Mouse (Mus musculus) cerebellum, adult 8-10 months (tissue): ENCODE data around the gene Wiz.

ENCODE experiments used
- DNase-seq: peaks from one replicate; pipeline ENCODE4 v3.0.0; 2022

Gene Wiz

GRCm38 (mm10) chr17:32348406-32348805 lies 40.8 kb downstream of the Wiz start:
- DNase-seq, result no peak

- DNase-seq, result no peak
Measured at GRCm38 (mm10) chr17:32341102-32341501, 48.1 kb downstream of the Wiz start.

GRCm38 (mm10) chr17:32340110-32340509 lies 49.1 kb downstream of the Wiz start:
- DNase-seq, result no peak

GRCm38 (mm10) chr17:32335869-32336268 lies 53.4 kb downstream of the Wiz start:
- DNase-seq, result no peak

GRCm38 (mm10) chr17:32334921-32335320 lies 54.3 kb downstream of the Wiz start:
- no peak for DNase-seq

- DNase-seq, result no peak
Measured at GRCm38 (mm10) chr17:32333675-32334303, 55.5 kb downstream of the Wiz start.

- DNase-seq, result no peak
Measured at GRCm38 (mm10) chr17:32327501-32327900, 61.7 kb downstream of the Wiz start.

GRCm38 (mm10) chr17:32322809-32323208 lies 66.4 kb downstream of the Wiz start:
- DNase-seq, result no peak

GRCm38 (mm10) chr17:32321836-32322235 lies 67.4 kb downstream of the Wiz start:
- no peak for DNase-seq

- no peak for DNase-seq
Measured at GRCm38 (mm10) chr17:32321390-32321734, 67.9 kb downstream of the Wiz start.

- DNase-seq, result peak; percentile 97
Measured at GRCm38 (mm10) chr17:32320597-32321389, 68.4 kb downstream of the Wiz start, which contains the start of gene Akap8. Gene Akap8 (minus strand): TSS chr17:32321238.

- no peak for DNase-seq
Measured at GRCm38 (mm10) chr17:32319950-32320349, 69.3 kb downstream of the Wiz start.

GRCm38 (mm10) chr17:32317708-32318107 lies 71.5 kb downstream of the Wiz start:
- DNase-seq, result no peak

GRCm38 (mm10) chr17:32317032-32317431 lies 72.2 kb downstream of the Wiz start:
- no peak for DNase-seq

GRCm38 (mm10) chr17:32315560-32315959 lies 73.7 kb downstream of the Wiz start:
- DNase-seq, result no peak

- DNase-seq, result no peak
Measured at GRCm38 (mm10) chr17:32313892-32314291, 75.3 kb downstream of the Wiz start.

GRCm38 (mm10) chr17:32312801-32313200 lies 76.4 kb downstream of the Wiz start:
- peak; percentile 42 for DNase-seq

GRCm38 (mm10) chr17:32307963-32308362 lies 81.3 kb downstream of the Wiz start:
- DNase-seq, result no peak
